Mouse (Mus musculus): ENCODE measurements around the gene Wfdc2. TPM values are rescaled to one million over a fixed set of nuclear protein-coding genes. Genes with fewer than 3 reads are reported as not detected.
A peak's percentile ranks its signal among the peaks of the same experiment; 100 is the strongest.

Gene Wfdc2
- polyA plus RNA-seq (2011; ENCODE audit: insufficient read length, low read depth, missing spikeins) = not detected in 2 replicates

- Histone ChIP-seq H3K4me1 (ENCODE audit: control insufficient read depth, insufficient read depth, low read length) (peaks cover 7% of the 10 kb centered on the region; the same call in 1 of the 2 replicates), H3K27ac (ENCODE audit: insufficient read depth, low read length) (no peak within 1 kb of the TSS), H3K4me3 (ENCODE audit: insufficient read depth, low read length) (no peak within 1 kb of the TSS)
- no peak for TF ChIP-seq CTCF (IDR thresholded peaks at IDR 0.05; ENCODE audit: borderline replicate concordance, insufficient read depth, low read length)
Observed at GRCm38 (mm10) chr2:164562391-164563188, at the start of gene Wfdc2. Gene Wfdc2 (plus strand): TSS chr2:164562413.

GRCm38 (mm10) chr2:164513389-164513788 lies 48.8 kb upstream of the Wfdc2 start:
- Histone ChIP-seq H3K4me1 (ENCODE audit: control insufficient read depth, insufficient read depth, low read length) (0 out of 2 replicates have a peak, but pooled peaks cover 5% of the 10 kb centered on the region), H3K27ac (ENCODE audit: insufficient read depth, low read length) (peak overlapping the region; percentile 3; the same call in 1 of the 2 replicates), H3K4me3 (ENCODE audit: insufficient read depth, low read length) (no peak overlapping the region)
- no peak for TF ChIP-seq POLR2A (IDR thresholded peaks at IDR 0.05; ENCODE audit: low read depth, low read length)
- no peak for TF ChIP-seq CTCF (IDR thresholded peaks at IDR 0.05; ENCODE audit: borderline replicate concordance, insufficient read depth, low read length)

GRCm38 (mm10) chr2:164514916-164515315 lies 47.3 kb upstream of the Wfdc2 start:
- Histone ChIP-seq H3K27ac (ENCODE audit: insufficient read depth, low read length) (no peak overlapping the region), H3K4me1 (ENCODE audit: control insufficient read depth, insufficient read depth, low read length) (peaks cover 12% of the 10 kb centered on the region; the same call in 1 of the 2 replicates), H3K4me3 (ENCODE audit: insufficient read depth, low read length) (no peak overlapping the region)
- TF ChIP-seq CTCF (IDR thresholded peaks at IDR 0.05; ENCODE audit: borderline replicate concordance, insufficient read depth, low read length) (no peak), POLR2A (IDR thresholded peaks at IDR 0.05; ENCODE audit: low read depth, low read length) (no peak)

GRCm38 (mm10) chr2:164515897-164516296 lies 46.3 kb upstream of the Wfdc2 start:
- TF ChIP-seq POLR2A (IDR thresholded peaks at IDR 0.05; ENCODE audit: low read depth, low read length) (no peak), CTCF (IDR thresholded peaks at IDR 0.05; ENCODE audit: borderline replicate concordance, insufficient read depth, low read length) (no peak)
- Histone ChIP-seq H3K4me3 (ENCODE audit: insufficient read depth, low read length) (no peak overlapping the region), H3K27ac (ENCODE audit: insufficient read depth, low read length) (no peak overlapping the region), H3K4me1 (ENCODE audit: control insufficient read depth, insufficient read depth, low read length) (peaks cover 15% of the 10 kb centered on the region; the same call in 1 of the 2 replicates)

GRCm38 (mm10) chr2:164516592-164516991 lies 45.6 kb upstream of the Wfdc2 start:
- Histone ChIP-seq H3K27ac (ENCODE audit: insufficient read depth, low read length) (no peak overlapping the region), H3K4me1 (ENCODE audit: control insufficient read depth, insufficient read depth, low read length) (peaks cover 18% of the 10 kb centered on the region; the same call in 1 of the 2 replicates), H3K4me3 (ENCODE audit: insufficient read depth, low read length) (no peak overlapping the region)
- no peak for TF ChIP-seq POLR2A (IDR thresholded peaks at IDR 0.05; ENCODE audit: low read depth, low read length)
- TF ChIP-seq CTCF (IDR thresholded peaks at IDR 0.05; ENCODE audit: borderline replicate concordance, insufficient read depth, low read length) = no peak

GRCm38 (mm10) chr2:164517485-164518221 lies 44.6 kb upstream of the Wfdc2 start:
- Histone ChIP-seq H3K4me3 (ENCODE audit: insufficient read depth, low read length) (no peak overlapping the region), H3K4me1 (ENCODE audit: control insufficient read depth, insufficient read depth, low read length) (peaks cover 21% of the 10 kb centered on the region), H3K27ac (ENCODE audit: insufficient read depth, low read length) (peak overlapping the region; percentile 15; the same call in 1 of the 2 replicates)
- peak; percentile 36; the same call in 1 of the 2 replicates for TF ChIP-seq CTCF (IDR thresholded peaks at IDR 0.05; ENCODE audit: borderline replicate concordance, insufficient read depth, low read length)
- no peak for TF ChIP-seq POLR2A (IDR thresholded peaks at IDR 0.05; ENCODE audit: low read depth, low read length)

GRCm38 (mm10) chr2:164518266-164519170 lies 43.7 kb upstream of the Wfdc2 start:
- Histone ChIP-seq H3K4me3 (ENCODE audit: insufficient read depth, low read length) (no peak overlapping the region), H3K27ac (ENCODE audit: insufficient read depth, low read length) (peak overlapping the region; percentile 51), H3K4me1 (ENCODE audit: control insufficient read depth, insufficient read depth, low read length) (peaks cover 21% of the 10 kb centered on the region)
- TF ChIP-seq CTCF (IDR thresholded peaks at IDR 0.05; ENCODE audit: borderline replicate concordance, insufficient read depth, low read length) = no peak

- Histone ChIP-seq H3K27ac (ENCODE audit: insufficient read depth, low read length) (peak overlapping the region; percentile 51), H3K4me3 (ENCODE audit: insufficient read depth, low read length) (no peak overlapping the region), H3K4me1 (ENCODE audit: control insufficient read depth, insufficient read depth, low read length) (peaks cover 21% of the 10 kb centered on the region)
- no peak for TF ChIP-seq CTCF (IDR thresholded peaks at IDR 0.05; ENCODE audit: borderline replicate concordance, insufficient read depth, low read length)
- no peak for TF ChIP-seq POLR2A (IDR thresholded peaks at IDR 0.05; ENCODE audit: low read depth, low read length)
Observed at GRCm38 (mm10) chr2:164519171-164519526, 43.1 kb upstream of the Wfdc2 start.

GRCm38 (mm10) chr2:164520782-164521181 lies 41.4 kb upstream of the Wfdc2 start:
- TF ChIP-seq CTCF (IDR thresholded peaks at IDR 0.05; ENCODE audit: borderline replicate concordance, insufficient read depth, low read length) = peak; percentile 91
- no peak for TF ChIP-seq POLR2A (IDR thresholded peaks at IDR 0.05; ENCODE audit: low read depth, low read length)
- H3K4me3 ChIP-seq (ENCODE audit: insufficient read depth, low read length) = no peak overlapping the region
- peaks cover 21% of the 10 kb centered on the region for H3K4me1 ChIP-seq (ENCODE audit: control insufficient read depth, insufficient read depth, low read length)
- H3K27ac ChIP-seq (ENCODE audit: insufficient read depth, low read length) = no peak overlapping the region
